21 mouse cellular contexts compared by ENCODE assay signal in the genomic region with DNA sequence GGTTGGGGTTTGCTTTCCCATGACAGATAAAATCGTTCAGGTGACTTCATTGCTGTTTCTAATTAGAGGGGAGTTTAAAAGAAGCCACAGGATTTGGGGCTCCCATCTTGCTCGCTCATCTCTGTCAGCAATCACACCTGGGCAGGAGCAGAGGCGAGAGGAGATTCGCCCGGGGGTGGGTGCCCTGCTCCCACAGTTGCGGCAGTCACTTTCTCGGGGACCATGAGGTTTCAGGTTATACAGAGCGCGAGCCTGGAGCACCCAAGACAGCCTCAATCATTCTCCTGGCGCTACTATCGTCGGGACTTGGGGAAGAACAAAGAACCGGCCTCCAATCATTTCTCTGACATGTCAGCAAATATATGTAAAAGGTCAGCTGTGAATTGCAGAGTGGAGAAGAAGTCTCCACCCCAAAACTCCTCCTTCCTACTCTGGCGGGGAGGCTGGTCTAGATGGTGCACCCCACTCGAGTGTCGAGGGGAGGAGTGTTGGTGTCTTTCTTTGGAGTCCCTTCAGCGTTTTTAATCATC. TPM values are rescaled to one million over a fixed set of nuclear protein-coding genes. Genes with fewer than 3 reads are reported as not detected.
DNase-seq lines count a peak whose midpoint lies in the region; ATAC-seq and TF ChIP-seq lines count a peak whose summit lies in the region.
"Had no signal": no experiment of that assay in that cellular context is flagged by ENCODE, and none has a peak within 500 bp of the region (broad histone marks: within the 10 kb centered on the region; RNA-seq: fewer than 3 reads in every experiment).

No protein-coding gene starts in this region.

- H3K4me2 ChIP-seq in midbrain, postnatal 0 days (ENCODE audit: low read depth, low read length, poor library complexity, severe bottlenecking): no peak overlapping the region
- H3K4me2 ChIP-seq in embryonic facial prominence, embryonic 14.5 days (ENCODE audit: low read depth, low read length): peak overlapping the region; percentile 44; the same call in 1 of the 2 replicates
- peak overlapping the region; percentile 38 for H3K4me2 ChIP-seq in stomach, postnatal 0 days (replicated peaks; ENCODE audit: low read depth)
- H3K4me2 ChIP-seq: liver, embryonic 15.5 days had no signal

- H3K4me1 ChIP-seq in heart, embryonic 10.5 days: peaks cover 15% of the 10 kb centered on the region
- H3K4me1 ChIP-seq in midbrain, embryonic 10.5 days: peaks cover 19% of the 10 kb centered on the region
- H3K4me1 ChIP-seq in midbrain, postnatal 0 days (ENCODE audit: insufficient read depth, low read length): no peaks in the 10 kb centered on the region
- H3K4me1 ChIP-seq in embryonic facial prominence, embryonic 14.5 days (ENCODE audit: control insufficient read depth, insufficient read depth, low read length): 0 out of 2 replicates have a peak, but pooled peaks cover under 1% of the 10 kb centered on the region
- H3K4me1 ChIP-seq in stomach, postnatal 0 days (replicated peaks; ENCODE audit: control insufficient read depth, insufficient read depth): no peaks in the 10 kb centered on the region

- peaks cover 99% of the 10 kb centered on the region for H3K27me3 ChIP-seq in heart, embryonic 10.5 days (ENCODE audit: insufficient read depth, poor library complexity, severe bottlenecking)
- peaks cover 100% of the 10 kb centered on the region for H3K27me3 ChIP-seq in midbrain, embryonic 10.5 days (ENCODE audit: low read depth, poor library complexity, severe bottlenecking)
- H3K27me3 ChIP-seq in midbrain, postnatal 0 days (ENCODE audit: insufficient read depth, low read length): peaks cover 92% of the 10 kb centered on the region
- H3K27me3 ChIP-seq in embryonic facial prominence, embryonic 14.5 days (replicated peaks; ENCODE audit: control insufficient read depth, insufficient read depth, low read length): peaks cover 98% of the 10 kb centered on the region
- peaks cover 31% of the 10 kb centered on the region; the same call in 1 of the 2 replicates for H3K27me3 ChIP-seq in stomach, postnatal 0 days (ENCODE audit: control insufficient read depth, insufficient read depth, low read length)

- H3K36me3 ChIP-seq in heart, embryonic 10.5 days: no peaks in the 10 kb centered on the region
- H3K36me3 ChIP-seq in midbrain, embryonic 10.5 days: no peaks in the 10 kb centered on the region
- H3K36me3 ChIP-seq in midbrain, postnatal 0 days (ENCODE audit: insufficient read depth, low read length): no peaks in the 10 kb centered on the region
- no peaks in the 10 kb centered on the region for H3K36me3 ChIP-seq in embryonic facial prominence, embryonic 14.5 days (ENCODE audit: control insufficient read depth, insufficient read depth, low read length)
- no peaks in the 10 kb centered on the region for H3K36me3 ChIP-seq in stomach, postnatal 0 days (ENCODE audit: control insufficient read depth, insufficient read depth, low read length)
- H3K36me3 ChIP-seq: liver, embryonic 15.5 days; neural tube, embryonic 13.5 days had no signal

- TF ChIP-seq EP300 in stomach, postnatal 0 days (optimal IDR thresholded peaks at IDR 0.05): no peak

- no peaks in the 10 kb centered on the region for H3K9me3 ChIP-seq in heart, embryonic 10.5 days
- H3K9me3 ChIP-seq in midbrain, embryonic 10.5 days (replicated peaks): no peaks in the 10 kb centered on the region
- no peaks in the 10 kb centered on the region for H3K9me3 ChIP-seq in midbrain, postnatal 0 days (ENCODE audit: low read length)
- no peaks in the 10 kb centered on the region for H3K9me3 ChIP-seq in embryonic facial prominence, embryonic 14.5 days (ENCODE audit: control insufficient read depth, low read length)
- H3K9me3 ChIP-seq in stomach, postnatal 0 days (ENCODE audit: control insufficient read depth, low read length): no peaks in the 10 kb centered on the region
- H3K9me3 ChIP-seq: liver, embryonic 15.5 days; neural tube, embryonic 13.5 days had no signal

- DNase-seq in heart, embryonic 10.5 days (ENCODE audit: low spot score): peak; percentile 68
- no peak for DNase-seq in heart, postnatal 4 days
- DNase-seq in midbrain, embryonic 10.5 days (ENCODE audit: low spot score): peak; percentile 27
- no peak for DNase-seq in midbrain, postnatal 0 days (ENCODE audit: low spot score)
- no peak for DNase-seq in embryonic facial prominence, embryonic 14.5 days (ENCODE audit: low spot score)
- no peak for DNase-seq in stomach, postnatal 0 days (ENCODE audit: low spot score)
- DNase-seq in layer of hippocampus, adult 9-10 months (ENCODE audit: low spot score): no peak
- DNase-seq: adrenal gland, postnatal 14 days; B cell, adult 2 months; cerebellum, adult 18-20 months; gastrocnemius, postnatal 10 days; heart, adult 2 months; kidney, adult 18-20 months; layer of hippocampus, postnatal 36 days; lung, postnatal 10 days; right cerebral cortex, postnatal 4 days had no signal

- under 1% methylated on average over 17 of the region's 17 CpGs for WGBS in heart, embryonic 10.5 days
- under 1% methylated on average over 17 of the region's 17 CpGs for WGBS in midbrain, embryonic 10.5 days
- WGBS in midbrain, postnatal 0 days: 1% methylated on average over 17 of the region's 17 CpGs
- 2% methylated on average over 17 of the region's 17 CpGs for WGBS in embryonic facial prominence, embryonic 14.5 days
- 2% methylated on average over 17 of the region's 17 CpGs for WGBS in stomach, postnatal 0 days

- no peak overlapping the region for H3K4me3 ChIP-seq in heart, embryonic 10.5 days
- H3K4me3 ChIP-seq in midbrain, embryonic 10.5 days: no peak overlapping the region
- no peak overlapping the region for H3K4me3 ChIP-seq in midbrain, postnatal 0 days (ENCODE audit: low read depth, low read length)
- peak overlapping the region; percentile 28; the same call in 1 of the 2 replicates for H3K4me3 ChIP-seq in embryonic facial prominence, embryonic 14.5 days (ENCODE audit: low read depth, low read length)
- peak overlapping the region; percentile 8; the same call in 1 of the 2 replicates for H3K4me3 ChIP-seq in stomach, postnatal 0 days (ENCODE audit: low read depth, low read length)
- H3K4me3 ChIP-seq: heart, adult 2 months; liver, embryonic 15.5 days; megakaryocyte, embryonic 14.5 days had no signal

- TF ChIP-seq CTCF in midbrain, postnatal 0 days (IDR thresholded peaks at IDR 0.05): no peak
- no peak for TF ChIP-seq CTCF in stomach, postnatal 0 days (IDR thresholded peaks at IDR 0.05; ENCODE audit: low read depth)

- no peak overlapping the region for H3K9ac ChIP-seq in midbrain, postnatal 0 days (replicated peaks; ENCODE audit: low read length, poor library complexity, severe bottlenecking)
- H3K9ac ChIP-seq in embryonic facial prominence, embryonic 14.5 days (ENCODE audit: low read depth, low read length): no peak overlapping the region
- H3K9ac ChIP-seq in stomach, postnatal 0 days (ENCODE audit: low read length): no peak overlapping the region
- H3K9ac ChIP-seq: liver, embryonic 15.5 days had no signal

- no peak for ATAC-seq in midbrain, postnatal 0 days (ENCODE audit: low FRiP score)
- no peak for ATAC-seq in embryonic facial prominence, embryonic 14.5 days (ENCODE audit: low read depth)
- ATAC-seq in stomach, postnatal 0 days (ENCODE audit: low FRiP score, low TSS enrichment): no peak
- ATAC-seq: hindbrain, embryonic 16.5 days had no signal

- H3K27ac ChIP-seq in heart, embryonic 10.5 days: no peak overlapping the region
- no peak overlapping the region for H3K27ac ChIP-seq in midbrain, embryonic 10.5 days (replicated peaks)
- no peak overlapping the region for H3K27ac ChIP-seq in midbrain, postnatal 0 days (ENCODE audit: low read depth, low read length)
- no peak overlapping the region for H3K27ac ChIP-seq in embryonic facial prominence, embryonic 14.5 days (replicated peaks; ENCODE audit: low read depth, low read length)
- H3K27ac ChIP-seq in stomach, postnatal 0 days (replicated peaks): peak overlapping the region; percentile 67
- H3K27ac ChIP-seq: heart, adult 2 months; liver, embryonic 15.5 days; neural tube, embryonic 13.5 days had no signal

RNA-seq across cellular contexts. Expression of gene Tfap2a, which starts 1.0 kb away (rescaled TPM):
- 1.0 and 1.6 TPM in 2 replicates for polyA plus RNA-seq in heart, embryonic 10.5 days (2016; fragmentation: Nextera tagmentation; extraction: Ambion mirVana)
- under 1 TPM in 1 of 2 experiments, not detected in 1; 0.27 TPM for total RNA-seq in heart, postnatal 4 days (2021)
- polyA plus RNA-seq in midbrain, embryonic 10.5 days (2016; fragmentation: Nextera tagmentation; extraction: Ambion mirVana): 2.3 and 2.5 TPM in 2 replicates
- total RNA-seq in midbrain, postnatal 0 days (2014; rRNA removed): 1.3 and 4.0 TPM in 2 replicates
- polyA plus RNA-seq in midbrain, postnatal 0 days (2015; fragmentation: Nextera tagmentation; extraction: Ambion mirVana): 1.3 and 2.0 TPM in 2 replicates
- 4.6 and 5.0 TPM in 2 replicates for polyA plus RNA-seq in embryonic facial prominence, embryonic 14.5 days (2014; fragmentation: Nextera tagmentation; extraction: Ambion mirVana)
- polyA plus RNA-seq in stomach, postnatal 0 days (2015; fragmentation: Nextera tagmentation; extraction: Ambion mirVana): 3.4 and 3.7 TPM in 2 replicates
- polyA plus RNA-seq: heart, postnatal 0 days; liver, embryonic 15.5 days had no signal

Comparison
In these comparisons a context has a peak if more than half of its experiments do, and no peak if none do; other contexts are left out.
1. DNase-seq: peak in heart, embryonic 10.5 days (single experiment) and midbrain, embryonic 10.5 days (single experiment); none in heart, postnatal 4 days (single experiment), midbrain, postnatal 0 days (single experiment), embryonic facial prominence, embryonic 14.5 days (single experiment), stomach, postnatal 0 days (single experiment) and layer of hippocampus, adult 9-10 months (single experiment).
2. H3K4me3 ChIP-seq: peak in embryonic facial prominence, embryonic 14.5 days (single experiment) and stomach, postnatal 0 days (single experiment); none in heart, embryonic 10.5 days (single experiment), midbrain, embryonic 10.5 days (single experiment) and midbrain, postnatal 0 days (single experiment).